Mouse (Mus musculus) limb, embryonic 12.5 days (tissue): ENCODE data around the gene Pcid2. TPM values are rescaled to one million over a fixed set of nuclear protein-coding genes. Genes with fewer than 3 reads are reported as not detected.
"Not testable (repeated sequence)": the region's sequence is repeated elsewhere in the genome, so short reads cannot be mapped to it uniquely, and the experiment has no call there.

Source experiments
- ATAC-seq: fragments of 200-750 bp; cut with Nextera tagmentation; 2 replicates; pipeline ENCODE4 v1.8.0; 2017; ENCODE audit warnings: low read depth, moderate TSS enrichment; ENCODE audit not compliant: insufficient number of reproducible peaks, insufficient read depth, low FRiP score, low TSS enrichment
- H3K27ac ChIP-seq: fragments of 300-500 bp; sonication (generic); 2 replicates; pipeline ENCODE4 v1.5.1; 2016; ENCODE audit warnings: mild to moderate bottlenecking, moderate library complexity
- H3K27me3 ChIP-seq: fragments of 300-500 bp; sonication (generic); 2 replicates; pipeline ENCODE4 v1.6.1; 2016; ENCODE audit warnings: mild to moderate bottlenecking, moderate library complexity
- H3K36me3 ChIP-seq: fragments of 300-500 bp; sonication (generic); 2 replicates; pipeline ENCODE4 v1.6.1; 2016; ENCODE audit warnings: mild to moderate bottlenecking, moderate library complexity
- H3K4me1 ChIP-seq: fragments of 300-500 bp; sonication (generic); replicated peaks from 2 replicates; pipeline ENCODE4 v1.6.1; 2016
- H3K4me2 ChIP-seq: fragments of 300-500 bp; sonication (generic); 2 replicates; pipeline ENCODE4 v1.6.1; 2016; ENCODE audit warnings: mild to moderate bottlenecking, moderate library complexity
- H3K4me3 ChIP-seq: fragments of 300-500 bp; sonication (generic); replicated peaks from 2 replicates; pipeline ENCODE4 v1.5.1; 2016; ENCODE audit warnings: mild to moderate bottlenecking
- H3K9ac ChIP-seq: fragments of 300-500 bp; sonication (generic); replicated peaks from 2 replicates; pipeline ENCODE4 v1.6.1; 2016; ENCODE audit warnings: mild to moderate bottlenecking, moderate library complexity
- H3K9me3 ChIP-seq: fragments of 300-500 bp; sonication (generic); 2 replicates; pipeline ENCODE4 v1.6.1; 2016; ENCODE audit warnings: mild to moderate bottlenecking, moderate library complexity
- WGBS: fragments of 180-500 bp; shearing (Covaris S2); methylation state at CpG from one replicate; pipeline ENCODE4 v1.1.7; 2016; 5-methylcytosine and 5-hydroxymethylcytosine counted together
- polyA plus RNA-seq: library from polyadenylated mRNA; unstranded; fragments of >200 nt; fragmentation: Nextera tagmentation; extraction: Ambion mirVana; gene quantifications from 2 replicates; pipeline ENCODE4 v1.2.1, GENCODE M21; 2016

The Pcid2 gene
- 54.1 and 55.9 TPM in 2 replicates for polyA plus RNA-seq

DNA sequence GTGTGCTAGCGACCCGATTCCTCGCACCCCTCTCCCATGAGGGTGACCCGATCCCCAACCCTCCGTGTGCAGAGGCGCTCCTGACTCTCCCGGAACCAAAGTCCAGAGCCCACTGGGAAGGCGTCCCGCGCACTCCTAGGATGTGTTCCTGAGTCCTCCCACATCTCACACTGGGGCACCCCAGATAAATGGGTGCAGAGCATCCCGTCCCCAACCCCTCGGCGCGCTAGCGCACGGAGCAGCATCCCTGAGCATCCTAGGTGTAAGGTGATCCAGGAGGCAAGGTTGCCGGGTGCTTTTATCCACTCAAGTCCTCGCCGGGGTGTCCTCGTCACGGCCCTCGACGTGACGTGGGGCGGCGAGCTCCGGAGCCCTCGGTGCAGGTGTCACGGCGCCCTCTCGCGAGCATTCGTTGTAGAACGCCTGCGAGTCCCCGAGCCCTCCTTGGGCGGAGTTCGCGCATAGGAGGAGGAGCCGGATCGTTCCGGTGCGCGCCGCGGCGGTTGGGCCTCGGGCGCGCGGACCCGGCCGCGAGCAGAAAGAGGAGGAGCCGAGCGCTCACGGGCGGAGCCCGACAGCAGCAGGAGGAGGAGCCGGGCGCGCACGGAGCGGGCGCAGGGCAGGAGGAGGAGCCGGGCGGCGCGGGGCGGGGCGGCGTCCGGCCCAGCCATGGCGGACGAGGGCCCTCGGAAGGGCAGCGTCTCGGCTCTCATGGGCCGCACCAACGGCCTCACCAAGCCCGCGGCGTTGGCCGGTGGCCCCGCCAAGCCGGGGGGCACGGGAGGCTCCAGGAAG lies at the start of gene Pcid2, which contains the start of gene Cul4a:
Gene Pcid2, minus strand, starts transcription at position 373 of the 795 bp plus-strand sequence.
Gene Cul4a, plus strand, starts transcription at position 535 of the 795 bp plus-strand sequence.
- H3K27me3 ChIP-seq: no peaks in the 10 kb centered on the region

GRCm38 (mm10) chr8:13154099-13154498 lies 48.8 kb upstream of the Pcid2 start:
- Histone ChIP-seq H3K9me3 (no peaks in the 10 kb centered on the region), H3K4me3 (no peak overlapping the region), H3K4me2 (no peak overlapping the region), H3K36me3 (peaks cover 21% of the 10 kb centered on the region), H3K9ac (no peak overlapping the region), H3K27ac (no peak overlapping the region), H3K4me1 (no peaks in the 10 kb centered on the region), H3K27me3 (no peaks in the 10 kb centered on the region)
- 75% methylated on average over 9 of the region's 9 CpGs for WGBS
- ATAC-seq: no peak

More for the DNA sequence above, at the start of gene Pcid2, which contains the start of gene Cul4a:
- Histone ChIP-seq H3K4me2 (peak within 1 kb of the TSS; percentile 97), H3K4me3 (peak within 1 kb of the TSS; percentile 96), H3K9ac (peak within 1 kb of the TSS; percentile 94), H3K27ac (peak within 1 kb of the TSS; percentile 86), H3K4me1 (peaks cover 18% of the 10 kb centered on the region), H3K9me3 (no peaks in the 10 kb centered on the region), H3K36me3 (peaks cover 25% of the 10 kb centered on the region)
- peak; percentile 90 for ATAC-seq
- WGBS: under 1% methylated on average over 87 of the region's 87 CpGs

GRCm38 (mm10) chr8:13150929-13151328 lies 45.7 kb upstream of the Pcid2 start:
- no peaks in the 10 kb centered on the region for H3K4me1 ChIP-seq
- H3K9ac ChIP-seq: no peak overlapping the region

GRCm38 (mm10) chr8:13149866-13150265 lies 44.6 kb upstream of the Pcid2 start:
- no peak overlapping the region for H3K27ac ChIP-seq
- H3K4me1 ChIP-seq: no peaks in the 10 kb centered on the region
- H3K4me3 ChIP-seq: no peak overlapping the region
- H3K27me3 ChIP-seq: no peaks in the 10 kb centered on the region
- 35% methylated on average over 5 of the region's 5 CpGs for WGBS
- H3K9ac ChIP-seq: no peak overlapping the region
- peaks cover 59% of the 10 kb centered on the region for H3K36me3 ChIP-seq
- H3K9me3 ChIP-seq: no peaks in the 10 kb centered on the region
- no peak overlapping the region for H3K4me2 ChIP-seq
- ATAC-seq: no peak

More at GRCm38 (mm10) chr8:13150929-13151328, 45.7 kb upstream of the Pcid2 start:
- Histone ChIP-seq H3K9me3 (no peaks in the 10 kb centered on the region), H3K27me3 (no peaks in the 10 kb centered on the region), H3K27ac (no peak overlapping the region), H3K4me3 (no peak overlapping the region), H3K4me2 (no peak overlapping the region), H3K36me3 (peaks cover 49% of the 10 kb centered on the region)
- no peak for ATAC-seq
- 90% methylated on average over 2 of the region's 2 CpGs for WGBS

GRCm38 (mm10) chr8:13149287-13149686 lies 44.0 kb upstream of the Pcid2 start:
- Histone ChIP-seq H3K4me2 (no peak overlapping the region), H3K9me3 (no peaks in the 10 kb centered on the region), H3K27ac (no peak overlapping the region), H3K9ac (no peak overlapping the region), H3K4me1 (no peaks in the 10 kb centered on the region), H3K36me3 (peaks cover 64% of the 10 kb centered on the region), H3K27me3 (no peaks in the 10 kb centered on the region), H3K4me3 (no peak overlapping the region)
- 98% methylated on average over 2 of the region's 2 CpGs for WGBS
- ATAC-seq: no peak

- Histone ChIP-seq H3K4me1 (no peaks in the 10 kb centered on the region), H3K4me2 (no peak overlapping the region), H3K27ac (no peak overlapping the region), H3K36me3 (peaks cover 69% of the 10 kb centered on the region), H3K9ac (no peak overlapping the region), H3K9me3 (no peaks in the 10 kb centered on the region), H3K27me3 (no peaks in the 10 kb centered on the region), H3K4me3 (no peak overlapping the region)
- no peak for ATAC-seq
- 82% methylated on average over 2 of the region's 2 CpGs for WGBS
Observed at GRCm38 (mm10) chr8:13148476-13148875, 43.2 kb upstream of the Pcid2 start.

DNA sequence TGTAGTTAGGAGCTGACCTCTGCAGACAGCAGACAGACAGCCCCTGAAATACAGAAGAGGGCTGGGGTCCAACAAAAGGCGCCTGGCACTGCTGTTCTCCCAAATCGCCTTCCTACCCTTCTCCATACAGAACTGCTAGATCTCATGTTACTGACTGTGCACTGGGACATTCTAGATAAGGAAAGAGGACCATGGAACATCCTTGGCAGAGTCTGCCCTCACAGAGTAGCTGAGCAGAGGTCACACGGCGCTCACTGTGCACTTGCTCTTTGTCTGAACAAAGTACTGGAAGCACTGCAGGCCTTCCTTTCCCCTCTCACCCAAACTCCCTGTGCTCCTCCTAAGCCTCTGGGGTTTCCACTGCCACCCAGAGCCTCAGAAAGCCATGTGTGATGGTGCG lies 36.4 kb upstream of the Pcid2 start:
- ATAC-seq: no peak
- H3K27ac ChIP-seq: no peak overlapping the region
- no peak overlapping the region for H3K4me3 ChIP-seq
- no peak overlapping the region for H3K4me2 ChIP-seq
- no peak overlapping the region for H3K9ac ChIP-seq
- peaks cover 100% of the 10 kb centered on the region for H3K36me3 ChIP-seq
- no peaks in the 10 kb centered on the region for H3K9me3 ChIP-seq
- no peaks in the 10 kb centered on the region for H3K27me3 ChIP-seq
- WGBS: 89% methylated on average over 5 of the region's 5 CpGs
- no peaks in the 10 kb centered on the region for H3K4me1 ChIP-seq

DNA sequence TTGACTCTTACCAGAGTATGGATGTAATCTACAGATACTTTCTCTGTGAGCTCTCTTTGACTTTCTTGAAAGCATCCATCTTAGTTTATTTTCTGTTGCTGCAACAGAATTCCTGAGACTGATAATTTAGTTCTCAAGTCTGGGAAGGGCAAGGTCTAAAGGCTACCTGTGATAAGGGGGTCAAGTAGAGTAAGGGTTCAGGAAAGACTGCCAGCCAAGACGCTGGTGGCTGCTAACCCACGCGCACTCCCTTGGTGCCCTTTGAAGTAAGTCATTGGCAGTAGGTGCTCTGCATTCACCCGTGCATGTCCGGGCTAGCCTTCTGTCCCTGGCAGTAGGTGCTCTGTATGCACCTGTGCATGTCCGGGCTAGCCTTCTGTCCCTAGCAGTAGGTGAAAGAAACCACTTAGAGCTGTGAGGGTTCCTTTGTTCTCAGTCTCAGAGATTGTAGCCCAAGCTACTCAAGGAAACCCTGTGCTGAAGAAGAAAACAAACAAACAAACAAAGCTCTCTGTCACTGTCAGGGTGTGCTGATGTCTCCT lies 34.5 kb upstream of the Pcid2 start:
- H3K4me1 ChIP-seq: no peaks in the 10 kb centered on the region
- ATAC-seq: no peak
- H3K4me3 ChIP-seq: no peak overlapping the region
- no peak overlapping the region for H3K27ac ChIP-seq
- H3K9ac ChIP-seq: no peak overlapping the region
- no peak overlapping the region for H3K4me2 ChIP-seq
- peaks cover 100% of the 10 kb centered on the region for H3K36me3 ChIP-seq
- no peaks in the 10 kb centered on the region for H3K27me3 ChIP-seq
- H3K9me3 ChIP-seq: no peaks in the 10 kb centered on the region
- WGBS: 94% methylated on average over 6 of the region's 6 CpGs

DNA sequence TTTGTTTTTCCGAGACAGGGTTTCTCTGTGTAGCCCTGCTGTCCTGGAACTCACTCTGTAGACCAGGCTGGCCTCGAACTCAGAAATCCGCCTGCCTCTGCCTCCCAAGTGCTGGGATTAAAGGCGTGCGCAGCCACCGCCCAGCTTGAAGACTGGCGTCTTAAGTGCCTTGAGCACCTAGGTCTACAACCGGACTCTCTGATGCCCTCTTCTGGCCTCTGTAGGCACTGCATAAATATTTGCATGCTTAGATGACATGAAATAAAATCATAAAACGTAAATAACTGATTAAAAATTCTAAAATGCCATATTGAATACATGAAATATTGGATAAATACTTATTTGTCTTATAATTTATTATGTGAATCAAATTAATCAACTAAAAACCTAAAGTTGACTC lies 27.0 kb upstream of the Pcid2 start:
- H3K4me1 ChIP-seq, H3K4me2 ChIP-seq, H3K27ac ChIP-seq, H3K4me3 ChIP-seq, H3K9ac ChIP-seq, H3K27me3 ChIP-seq, H3K9me3 ChIP-seq, ATAC-seq: not testable (repeated sequence)
- WGBS: 64% methylated on average over 9 of the region's 9 CpGs
- H3K36me3 ChIP-seq: peaks cover 96% of the 10 kb centered on the region

DNA sequence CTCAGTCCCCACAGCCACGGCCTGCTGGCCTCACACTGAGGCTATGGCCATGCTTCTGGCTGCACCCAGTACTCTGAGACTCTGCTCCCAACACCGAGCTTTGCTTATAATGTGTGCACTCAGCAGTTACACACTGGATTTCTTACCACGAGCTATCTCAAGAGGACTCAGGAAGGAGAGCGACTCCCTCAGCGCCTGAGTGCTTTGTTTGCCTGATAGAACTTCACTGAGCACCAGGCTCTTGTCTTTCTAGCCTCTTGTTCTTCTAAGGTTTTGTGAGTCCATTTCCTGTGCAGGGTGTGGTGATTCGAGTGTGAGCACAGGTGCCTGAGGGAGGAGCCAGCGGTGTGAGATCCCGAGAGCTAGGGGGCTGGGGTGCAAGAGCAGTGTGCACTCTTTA lies 19.6 kb upstream of the Pcid2 start:
- ATAC-seq: no peak
- no peak overlapping the region for H3K4me2 ChIP-seq
- H3K27me3 ChIP-seq: no peaks in the 10 kb centered on the region
- H3K27ac ChIP-seq: no peak overlapping the region
- peaks cover 93% of the 10 kb centered on the region for H3K36me3 ChIP-seq
- H3K9me3 ChIP-seq: no peaks in the 10 kb centered on the region
- H3K4me3 ChIP-seq: no peak overlapping the region
- no peaks in the 10 kb centered on the region for H3K4me1 ChIP-seq
- 93% methylated on average over 8 of the region's 8 CpGs for WGBS
- H3K9ac ChIP-seq: no peak overlapping the region

GRCm38 (mm10) chr8:13122887-13123421 lies 17.7 kb upstream of the Pcid2 start:
- Histone ChIP-seq H3K36me3 (peaks cover 92% of the 10 kb centered on the region), H3K27ac (no peak overlapping the region), H3K9ac (no peak overlapping the region), H3K9me3 (no peaks in the 10 kb centered on the region), H3K4me3 (no peak overlapping the region), H3K4me2 (no peak overlapping the region), H3K27me3 (no peaks in the 10 kb centered on the region), H3K4me1 (no peaks in the 10 kb centered on the region)
- no peak for ATAC-seq
- WGBS: 88% methylated on average over 7 of the region's 7 CpGs
